Mouse (Mus musculus) forebrain, embryonic 15.5 days (tissue): ENCODE results near the gene Chrdl2. TPM values are rescaled to one million over a fixed set of nuclear protein-coding genes. Genes with fewer than 3 reads are reported as not detected.
"Not testable (repeated sequence)": the region's sequence is repeated elsewhere in the genome, so short reads cannot be mapped to it uniquely, and the experiment has no call there.

Source experiments
- ATAC-seq: fragments of 200-750 bp; cut with Nextera tagmentation; replicated peaks from 2 replicates; pipeline ENCODE4 v1.8.0; 2017; ENCODE audit warnings: mild to moderate bottlenecking, moderate TSS enrichment, moderate library complexity
- H3K27ac ChIP-seq: fragments of 300-500 bp; sonication (generic); replicated peaks from 2 replicates; pipeline ENCODE4 v1.5.1; 2015; ENCODE audit warnings: mild to moderate bottlenecking, inconsistent platforms
- H3K27me3 ChIP-seq: fragments of 300-500 bp; sonication (generic); 2 replicates; pipeline ENCODE4 v1.6.1; 2015; ENCODE audit warnings: inconsistent platforms
- H3K36me3 ChIP-seq: fragments of 300-500 bp; sonication (generic); 2 replicates; pipeline ENCODE4 v1.6.1; 2015; ENCODE audit warnings: mild to moderate bottlenecking, inconsistent platforms
- H3K4me1 ChIP-seq: fragments of 300-500 bp; sonication (generic); 2 replicates; pipeline ENCODE4 v1.6.1; 2015; ENCODE audit warnings: inconsistent platforms
- H3K4me2 ChIP-seq: fragments of 300-500 bp; sonication (generic); replicated peaks from 2 replicates; pipeline ENCODE4 v1.6.1; 2015; ENCODE audit warnings: mild to moderate bottlenecking, inconsistent platforms
- H3K4me3 ChIP-seq: fragments of 300-500 bp; sonication (generic); 2 replicates; pipeline ENCODE4 v1.5.1; 2015; ENCODE audit warnings: mild to moderate bottlenecking, inconsistent platforms
- H3K9ac ChIP-seq: fragments of 300-500 bp; sonication (generic); replicated peaks from 2 replicates; pipeline ENCODE4 v1.6.1; 2015; ENCODE audit warnings: mild to moderate bottlenecking, inconsistent platforms
- H3K9me3 ChIP-seq: fragments of 300-500 bp; sonication (generic); 2 replicates; pipeline ENCODE4 v1.6.1; 2016; ENCODE audit warnings: inconsistent platforms
- WGBS: fragments of 180-500 bp; shearing (Covaris S2); methylation state at CpG from one replicate; pipeline ENCODE4 v1.1.7; 2015; ENCODE audit warnings: mixed read lengths; 5-methylcytosine and 5-hydroxymethylcytosine counted together
- polyA plus RNA-seq: library from polyadenylated mRNA; unstranded; fragments of >200 nt; fragmentation: Nextera tagmentation; extraction: Ambion mirVana; gene quantifications from 2 replicates; pipeline ENCODE4 v1.2.1, GENCODE M21; 2015

Chrdl2 gene
- polyA plus RNA-seq, 1 experiment from 2014 or later: not detected

DNA sequence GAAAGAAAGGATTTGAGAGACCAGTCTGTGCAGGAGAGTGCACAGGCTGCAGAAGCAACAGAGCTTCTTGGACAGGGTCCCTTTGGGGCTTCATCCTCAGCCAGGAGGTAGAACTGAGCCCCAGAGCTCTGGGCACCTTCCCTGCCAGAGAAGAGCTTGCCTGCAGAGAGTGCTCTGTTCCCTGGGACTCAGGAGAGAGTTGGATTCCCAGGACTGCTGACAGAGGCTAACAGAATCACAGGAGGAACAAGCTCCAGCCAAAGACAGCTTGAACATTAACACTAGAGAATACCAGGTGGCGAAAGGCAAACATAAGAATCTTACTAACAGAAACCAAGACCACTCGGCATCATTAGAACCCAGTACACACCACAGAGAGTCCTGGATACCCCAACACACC lies 47.0 kb downstream of the Chrdl2 start:
- not testable (repeated sequence) for H3K4me2 ChIP-seq, H3K36me3 ChIP-seq, H3K9me3 ChIP-seq, H3K4me1 ChIP-seq, H3K27me3 ChIP-seq, H3K27ac ChIP-seq, H3K4me3 ChIP-seq, H3K9ac ChIP-seq, ATAC-seq
- WGBS: 82% methylated on average over 2 of the region's 2 CpGs

DNA sequence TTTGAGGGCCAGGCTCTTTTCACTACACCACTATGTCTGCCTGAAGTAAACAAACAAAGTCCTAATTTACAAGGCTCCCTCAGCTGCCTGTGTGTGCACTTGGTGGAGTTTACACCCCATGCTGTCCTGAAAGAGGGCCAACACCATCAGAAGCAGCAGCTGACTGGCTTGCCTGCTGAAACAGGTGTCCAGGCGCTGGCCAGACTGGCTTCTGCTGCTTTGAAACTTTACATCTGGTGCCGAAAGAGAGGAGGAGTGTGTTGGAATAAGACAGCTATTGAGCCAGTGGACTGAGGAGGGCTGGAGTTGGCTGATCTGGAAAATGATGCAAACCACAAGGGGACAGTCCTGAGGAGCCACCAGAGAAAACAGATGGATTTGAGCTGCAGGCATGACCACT lies 68.0 kb downstream of the Chrdl2 start:
- WGBS: 83% methylated on average over 2 of the region's 2 CpGs

DNA sequence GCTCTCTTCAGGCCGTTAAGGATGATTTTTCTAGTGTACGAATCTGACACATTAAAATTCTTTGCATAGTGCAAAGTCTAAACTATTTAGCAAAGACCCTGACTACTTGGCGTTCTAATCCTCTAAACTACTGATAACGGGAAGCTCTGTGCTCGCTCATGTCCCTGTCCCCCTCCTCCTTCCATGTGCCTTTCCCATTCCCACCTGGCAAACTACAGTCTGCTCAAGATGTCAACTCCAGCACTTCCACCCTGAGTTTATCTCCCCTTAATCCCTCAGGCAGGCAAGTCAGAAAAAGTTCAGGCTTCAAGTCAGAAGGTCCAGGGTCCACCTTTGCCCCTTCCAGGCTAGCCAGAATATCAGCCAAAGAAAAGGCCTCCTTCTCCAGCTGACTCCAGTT lies 70.3 kb downstream of the Chrdl2 start:
- no peaks in the 10 kb centered on the region for H3K27me3 ChIP-seq
- 89% methylated on average over 5 of the region's 5 CpGs for WGBS

More for the DNA sequence above, 68.0 kb downstream of the Chrdl2 start:
- Histone ChIP-seq H3K4me2 (no peak overlapping the region), H3K9me3 (no peaks in the 10 kb centered on the region), H3K9ac (no peak overlapping the region), H3K27me3 (no peaks in the 10 kb centered on the region), H3K27ac (no peak overlapping the region), H3K4me1 (no peaks in the 10 kb centered on the region), H3K36me3 (peaks cover 4% of the 10 kb centered on the region; the same call in 1 of the 2 replicates), H3K4me3 (no peak overlapping the region)
- ATAC-seq: no peak

DNA sequence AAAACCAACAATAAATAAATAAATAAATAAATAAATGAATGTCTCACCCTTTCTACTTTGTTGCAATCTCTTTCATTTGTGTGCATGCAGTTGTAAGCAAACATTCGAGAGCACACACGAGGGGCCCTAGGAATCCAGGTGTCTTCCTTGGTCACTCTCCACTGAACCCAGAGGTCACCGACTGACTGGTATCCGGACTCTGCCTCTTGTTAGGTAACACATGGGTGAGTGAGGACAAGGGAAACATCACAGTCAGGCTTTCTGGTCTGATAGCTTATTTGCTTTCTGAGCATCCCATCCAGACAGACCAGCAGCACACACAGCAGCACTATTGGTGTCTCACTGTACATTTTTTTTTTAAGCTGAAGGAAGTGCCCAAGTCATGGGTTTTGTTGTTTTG lies 71.1 kb downstream of the Chrdl2 start:
- Histone ChIP-seq H3K27me3 (no peaks in the 10 kb centered on the region), H3K9me3 (no peaks in the 10 kb centered on the region), H3K36me3 (peaks cover 7% of the 10 kb centered on the region; the same call in 1 of the 2 replicates), H3K4me1 (no peaks in the 10 kb centered on the region), H3K4me2 (no peak overlapping the region), H3K9ac (no peak overlapping the region), H3K4me3 (no peak overlapping the region), H3K27ac (no peak overlapping the region)
- 92% methylated on average over 4 of the region's 4 CpGs for WGBS
- no peak for ATAC-seq

More for the DNA sequence above, 70.3 kb downstream of the Chrdl2 start:
- Histone ChIP-seq H3K36me3 (peaks cover 7% of the 10 kb centered on the region; the same call in 1 of the 2 replicates), H3K4me3 (no peak overlapping the region), H3K9ac (no peak overlapping the region), H3K4me2 (no peak overlapping the region), H3K4me1 (no peaks in the 10 kb centered on the region), H3K27ac (no peak overlapping the region), H3K9me3 (no peaks in the 10 kb centered on the region)
- no peak for ATAC-seq

DNA sequence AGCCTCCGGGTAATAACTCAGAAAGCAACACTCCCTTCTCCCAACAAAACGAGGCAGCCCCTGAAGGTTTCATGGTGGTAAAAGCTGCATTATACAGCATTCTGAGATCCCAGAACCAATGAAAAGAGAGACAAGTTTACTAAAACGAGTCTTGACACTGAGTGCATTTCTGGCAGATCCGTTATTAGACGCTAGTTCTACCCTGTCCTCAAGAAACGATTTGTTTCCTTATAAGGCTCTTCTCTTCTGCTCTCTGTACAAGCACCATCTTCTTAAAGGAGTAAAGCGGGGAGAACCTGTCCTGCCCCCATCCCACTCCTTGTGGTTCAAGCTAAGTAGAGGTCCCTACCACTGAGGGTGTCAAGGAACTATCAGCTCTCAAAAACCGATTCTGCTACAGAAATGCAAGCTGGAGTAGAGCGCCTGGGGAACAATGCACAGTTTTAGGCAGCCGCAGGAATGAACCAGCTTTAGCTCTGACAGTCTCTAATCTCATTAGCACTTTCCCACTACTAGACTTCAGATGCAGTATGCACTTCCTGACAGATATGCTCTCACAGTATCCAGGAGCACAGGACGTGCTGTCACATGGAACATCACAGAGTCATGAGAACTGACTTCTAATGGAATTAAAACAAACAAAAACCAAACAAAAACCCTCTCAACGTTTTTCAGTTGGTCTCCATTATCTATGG lies 74.3 kb downstream of the Chrdl2 start:
- WGBS: 58% methylated on average over 12 of the region's 12 CpGs
- H3K4me3 ChIP-seq: no peak overlapping the region
- H3K4me1 ChIP-seq: no peaks in the 10 kb centered on the region
- no peaks in the 10 kb centered on the region for H3K27me3 ChIP-seq
- no peaks in the 10 kb centered on the region for H3K9me3 ChIP-seq
- no peak overlapping the region for H3K27ac ChIP-seq
- peaks cover 28% of the 10 kb centered on the region for H3K36me3 ChIP-seq
- no peak overlapping the region for H3K4me2 ChIP-seq
- ATAC-seq: no peak
- no peak overlapping the region for H3K9ac ChIP-seq

DNA sequence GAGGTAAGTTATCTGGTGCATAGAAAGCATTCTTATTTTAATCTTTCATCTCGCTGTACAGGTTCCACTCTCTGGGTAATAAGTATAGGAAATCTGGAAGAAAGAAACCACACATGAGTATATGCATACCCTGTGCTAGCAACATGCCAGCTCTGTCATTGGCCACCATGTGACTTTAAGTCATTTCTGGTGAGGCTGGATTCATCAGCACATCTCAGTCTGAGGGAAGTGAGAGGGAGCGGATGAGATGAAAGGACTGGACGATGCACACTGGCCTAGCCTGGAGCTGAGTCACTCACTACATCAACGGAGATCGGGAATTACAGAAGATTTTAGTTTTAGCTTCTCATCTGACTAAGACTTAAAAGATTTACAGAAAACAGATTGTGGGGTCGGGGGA lies 76.9 kb downstream of the Chrdl2 start:
- H3K4me3 ChIP-seq: no peak overlapping the region
- no peak overlapping the region for H3K27ac ChIP-seq
- no peak for ATAC-seq
- 95% methylated on average over 6 of the region's 6 CpGs for WGBS
- H3K36me3 ChIP-seq: peaks cover 42% of the 10 kb centered on the region
- no peaks in the 10 kb centered on the region for H3K9me3 ChIP-seq
- no peak overlapping the region for H3K9ac ChIP-seq
- no peak overlapping the region for H3K4me2 ChIP-seq
- no peaks in the 10 kb centered on the region for H3K27me3 ChIP-seq
- no peaks in the 10 kb centered on the region for H3K4me1 ChIP-seq

DNA sequence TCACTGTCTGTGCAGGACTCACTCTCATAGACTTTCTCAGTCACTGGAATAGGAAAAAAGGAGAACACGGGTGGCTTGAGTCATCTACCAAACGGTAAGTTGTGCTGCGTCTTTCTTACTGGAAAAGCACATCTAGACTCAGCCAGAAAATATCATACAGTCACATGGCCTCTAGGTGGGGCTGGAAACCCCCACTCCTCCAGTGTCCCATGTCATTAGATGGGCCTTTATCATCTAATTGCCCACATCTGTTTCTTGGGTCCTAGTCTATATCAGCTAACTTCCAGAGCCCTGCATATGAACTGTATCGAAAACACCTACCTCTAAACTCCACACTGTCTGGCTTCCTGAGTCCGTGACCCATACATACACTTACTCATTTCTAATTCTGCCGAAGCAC lies 77.8 kb downstream of the Chrdl2 start:
- Histone ChIP-seq H3K4me3 (no peak overlapping the region), H3K4me1 (no peaks in the 10 kb centered on the region), H3K27ac (no peak overlapping the region), H3K36me3 (peaks cover 42% of the 10 kb centered on the region), H3K9me3 (no peaks in the 10 kb centered on the region; the same call in 1 of the 2 replicates), H3K9ac (no peak overlapping the region), H3K4me2 (no peak overlapping the region), H3K27me3 (no peaks in the 10 kb centered on the region)
- WGBS: 88% methylated on average over 6 of the region's 6 CpGs
- ATAC-seq: no peak

Other genes with a start within 250 kb of the Chrdl2 start
- not detected in 2 replicates for gene Olfr521, start 242.7 kb upstream of the Chrdl2 start, polyA plus RNA-seq
- gene Neu3, start 177.8 kb upstream of the Chrdl2 start, polyA plus RNA-seq: 1.6 and 1.9 TPM in 2 replicates
- 0.61 and 0.65 TPM in 2 replicates for gene Xrra1, start 147.1 kb upstream of the Chrdl2 start, polyA plus RNA-seq
- gene Spcs2, start 142.7 kb upstream of the Chrdl2 start, polyA plus RNA-seq: 293 and 294 TPM in 2 replicates
- 5.1 TPM in 2 replicates for gene Rnf169, start 25.7 kb upstream of the Chrdl2 start, polyA plus RNA-seq
- gene Pold3, start 115.4 kb downstream of the Chrdl2 start, polyA plus RNA-seq: 54.5 and 54.9 TPM in 2 replicates
- gene Lipt2, start 153.1 kb downstream of the Chrdl2 start, polyA plus RNA-seq: 17.8 and 21.4 TPM in 2 replicates
- 0.66 and 1.0 TPM in 2 replicates for gene Kcne3, start 170.3 kb downstream of the Chrdl2 start, polyA plus RNA-seq
- 13.5 and 14.5 TPM in 2 replicates for gene Pgm2l1, start 221.2 kb downstream of the Chrdl2 start, polyA plus RNA-seq